Mouse (Mus musculus) erythroblast, embryonic 14.5 days (primary cell): ENCODE results near the gene Shc2.

Experiments used
- GATA1 ChIP-seq: IDR thresholded peaks from 2 replicates; pipeline ENCODE4 v1.6.1; 2012; ENCODE audit warnings: low read length, inconsistent platforms, mixed read lengths
- TAL1 ChIP-seq: IDR thresholded peaks from 3 replicates; pipeline ENCODE4 v1.6.1; 2012; ENCODE audit warnings: low read length, inconsistent platforms, mixed read lengths

GRCm38 (mm10) chr10:79607892-79608291 lies 29.8 kb downstream of the Shc2 start:
- TF ChIP-seq GATA1 (no peak), TAL1 (no peak)
